Mouse (Mus musculus): ENCODE measurements at regions not wholly inside any gene's neighbourhood (a gene's known extent, or its start where the extent isn't known, plus 50 kb on each side); places are given as distances from the start of the nearest gene placed in this dataset.

- no peak for TF ChIP-seq POLR2A (IDR thresholded peaks at IDR 0.05; ENCODE audit: low read depth, low read length)
- TF ChIP-seq CTCF (IDR thresholded peaks at IDR 0.05; ENCODE audit: borderline replicate concordance, insufficient read depth, low read length), result no peak
Measured at GRCm38 (mm10) chr3:102669951-102670350, 64.4 kb upstream of the Tspan2 start.
